In genomic region chr6:91244331-91244730, GRCm38 (mm10) we compare ENCODE assay signal across 15 mouse cellular contexts. TPM values are rescaled to one million over a fixed set of nuclear protein-coding genes. Genes with fewer than 3 reads are reported as not detected.
A peak's percentile ranks its signal among the peaks of the same experiment; 100 is the strongest.
DNase-seq lines count a peak whose midpoint lies in the region; TF ChIP-seq lines count a peak whose summit lies in the region.
"Had no signal": no experiment of that assay in that cellular context is flagged by ENCODE, and none has a peak within 500 bp of the region (broad histone marks: within the 10 kb centered on the region; RNA-seq: fewer than 3 reads in every experiment).

No protein-coding gene starts in this region.

- 94% methylated on average over 8 of the region's 8 CpGs for WGBS in cerebellum, adult 2 months

- no peak overlapping the region for H3K4me3 ChIP-seq in cerebellum, adult 2 months (replicated peaks; ENCODE audit: insufficient read depth, low read depth, low read length)
- H3K4me3 ChIP-seq: gastrocnemius, adult 2 months; hindbrain, embryonic 10.5 days; lung, embryonic 15.5 days; megakaryocyte, embryonic 14.5 days had no signal

- no peaks in the 10 kb centered on the region for H3K27me3 ChIP-seq in cerebellum, adult 2 months (ENCODE audit: control insufficient read depth, insufficient read depth, low read length)
- H3K27me3 ChIP-seq: lung, embryonic 15.5 days had no signal

- DNase-seq in NIH3T3 (ENCODE audit: low read depth): peak; percentile 21
- peak; percentile 90 for DNase-seq in brain, adult 2 months (ENCODE audit: low read depth, low spot score)
- DNase-seq in layer of hippocampus, adult 9-11 months: peak; percentile 83
- DNase-seq in right cerebral cortex, adult 18-20 months: peak; percentile 77
- no peak for DNase-seq in cerebellum, adult 2 months
- DNase-seq in thymus, adult 18-20 months: no peak
- DNase-seq in gastrocnemius, postnatal 14 days: no peak
- DNase-seq: adrenal gland, adult 2 months; gastrocnemius, adult 2 months; kidney, adult 11 months; liver had no signal

- H3K27ac ChIP-seq in cerebellum, adult 2 months (ENCODE audit: insufficient read depth, low read length): no peak overlapping the region
- H3K27ac ChIP-seq: gastrocnemius, adult 2 months; lung, embryonic 15.5 days had no signal

- intact Hi-C loops in gastrocnemius, postnatal 14 days (cut with DNase I; ENCODE audit: low total_unique reads): no loop called here

- TF ChIP-seq POLR2A in cerebellum, adult 2 months (IDR thresholded peaks at IDR 0.05; ENCODE audit: borderline replicate concordance, insufficient read depth, low read length): no peak

- peaks cover 6% of the 10 kb centered on the region for H3K4me1 ChIP-seq in cerebellum, adult 2 months (ENCODE audit: control insufficient read depth, insufficient read depth, low read length)
- H3K4me1 ChIP-seq: lung, embryonic 15.5 days; megakaryocyte, embryonic 14.5 days had no signal

- TF ChIP-seq CTCF in cerebellum, adult 2 months (IDR thresholded peaks at IDR 0.05; ENCODE audit: borderline replicate concordance, insufficient read depth, low read depth, low read length): no peak

RNA-seq across cellular contexts. Expression of gene Fbln2, which starts 32.1 kb away (rescaled TPM):
- polyA plus RNA-seq in cerebellum, adult 2 months (2012; rRNA removed): 3.3 and 4.0 TPM in 2 replicates
- 10 to 100 TPM; 62.5 to 62.6 TPM for total RNA-seq in gastrocnemius, postnatal 14 days (2021)
- total RNA-seq: common myeloid progenitor, adult 5-6 weeks had no signal

Comparison
In these comparisons a context has a peak if more than half of its experiments do, and no peak if none do; other contexts are left out.
1. DNase-seq: peak in NIH3T3 (single experiment), brain, adult 2 months (single experiment), layer of hippocampus, adult 9-11 months (single experiment) and right cerebral cortex, adult 18-20 months (single experiment); none in cerebellum, adult 2 months (0 of 2), thymus, adult 18-20 months (0 of 2) and gastrocnemius, postnatal 14 days (single experiment).